Mouse (Mus musculus) intestine, postnatal 0 days (tissue): Measurements from ENCODE around the gene Itga2. TPM values are rescaled to one million over a fixed set of nuclear protein-coding genes. Genes with fewer than 3 reads are reported as not detected.
A peak's percentile ranks its signal among the peaks of the same experiment; 100 is the strongest.

Source experiments
- ATAC-seq: fragments of 200-750 bp; cut with Nextera tagmentation; 2 replicates; pipeline ENCODE4 v1.8.0; 2017; ENCODE audit warnings: mild to moderate bottlenecking, moderate TSS enrichment, moderate library complexity
- H3K27ac ChIP-seq: fragments of 300-500 bp; sonication (generic); 2 replicates; pipeline ENCODE4 v1.5.1; 2014; ENCODE audit warnings: mild to moderate bottlenecking, low read depth, low read length, moderate library complexity
- H3K27me3 ChIP-seq: fragments of 300-500 bp; sonication (generic); replicated peaks from 2 replicates; pipeline ENCODE4 v1.6.1; 2014; ENCODE audit warnings: low read length, mixed read lengths; ENCODE audit not compliant: control insufficient read depth, insufficient read depth
- H3K36me3 ChIP-seq: fragments of 300-500 bp; sonication (generic); 2 replicates; pipeline ENCODE4 v1.6.1; 2014; ENCODE audit warnings: mild to moderate bottlenecking, moderate library complexity; ENCODE audit not compliant: control insufficient read depth, insufficient read depth
- H3K4me1 ChIP-seq: fragments of 300-500 bp; sonication (generic); replicated peaks from 2 replicates; pipeline ENCODE4 v1.6.1; 2014; ENCODE audit warnings: antibody characterized with exemption, low read length, mixed read lengths; ENCODE audit not compliant: control insufficient read depth, insufficient read depth
- H3K4me2 ChIP-seq: fragments of 300-500 bp; sonication (generic); replicated peaks from 2 replicates; pipeline ENCODE4 v1.6.1; 2014; ENCODE audit warnings: low read depth, mild to moderate bottlenecking, moderate library complexity
- H3K4me3 ChIP-seq: fragments of 300-500 bp; sonication (generic); 2 replicates; pipeline ENCODE4 v1.5.1; 2014; ENCODE audit warnings: low read depth, low read length
- H3K9ac ChIP-seq: fragments of 300-500 bp; sonication (generic); 2 replicates; pipeline ENCODE4 v1.6.1; 2014; ENCODE audit warnings: mild to moderate bottlenecking, low read depth, low read length
- H3K9me3 ChIP-seq: fragments of 300-500 bp; sonication (generic); 2 replicates; pipeline ENCODE4 v1.6.1; 2016; ENCODE audit warnings: mixed run types; ENCODE audit not compliant: control insufficient read depth
- CTCF ChIP-seq: sonication (generic); IDR thresholded peaks from 2 replicates; pipeline ENCODE4 v1.5.1; 2016; ENCODE audit warnings: low read depth, mild to moderate bottlenecking, control low read depth, antibody characterized with exemption, moderate library complexity
- WGBS: fragments of 180-500 bp; shearing (Covaris S2); extraction: QIAGEN DNeasy Blood & Tissue Kit; methylation state at CpG from one replicate; pipeline ENCODE4 v1.1.7; 2014; 5-methylcytosine and 5-hydroxymethylcytosine counted together
- polyA plus RNA-seq: library from polyadenylated mRNA; unstranded; fragments of >200 nt; fragmentation: Nextera tagmentation; extraction: Ambion mirVana; gene quantifications from 2 replicates; pipeline ENCODE4 v1.2.1, GENCODE M21; 2015

Itga2 gene
- polyA plus RNA-seq, 1 experiment from 2014 or later, result 4.8 TPM

DNA sequence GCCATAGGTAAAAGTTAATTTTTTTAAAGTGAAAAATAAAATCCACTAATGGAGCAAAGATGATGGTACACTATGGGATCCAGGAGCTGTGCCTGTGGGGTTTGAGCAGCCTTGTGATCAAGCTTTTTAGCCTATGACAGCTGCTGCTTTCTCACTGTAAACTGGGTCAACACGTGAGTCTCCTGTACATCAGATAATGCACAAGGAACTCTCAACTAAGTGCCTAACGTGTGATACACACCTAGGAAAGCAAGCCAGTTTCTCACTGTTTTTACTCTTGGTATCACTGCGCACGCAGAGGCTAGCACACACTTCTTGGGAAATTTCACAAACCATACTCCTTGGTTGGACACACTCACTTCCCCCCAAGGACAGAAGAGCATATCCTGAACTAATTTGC, 17.3 kb downstream of the Itga2 start:
- Histone ChIP-seq H3K9me3 (no peaks in the 10 kb centered on the region), H3K4me3 (no peak overlapping the region), H3K4me1 (peaks cover 8% of the 10 kb centered on the region; the same call in 1 of the 2 replicates), H3K9ac (no peak overlapping the region), H3K4me2 (peak overlapping the region; percentile 17; the same call in 1 of the 2 replicates), H3K36me3 (no peaks in the 10 kb centered on the region; the same call in 1 of the 2 replicates), H3K27me3 (no peaks in the 10 kb centered on the region), H3K27ac (peak overlapping the region; percentile 29)
- WGBS, result 32% methylated on average over 4 of the region's 4 CpGs
- peak; percentile 78 for ATAC-seq
- TF ChIP-seq CTCF, result no peak

DNA sequence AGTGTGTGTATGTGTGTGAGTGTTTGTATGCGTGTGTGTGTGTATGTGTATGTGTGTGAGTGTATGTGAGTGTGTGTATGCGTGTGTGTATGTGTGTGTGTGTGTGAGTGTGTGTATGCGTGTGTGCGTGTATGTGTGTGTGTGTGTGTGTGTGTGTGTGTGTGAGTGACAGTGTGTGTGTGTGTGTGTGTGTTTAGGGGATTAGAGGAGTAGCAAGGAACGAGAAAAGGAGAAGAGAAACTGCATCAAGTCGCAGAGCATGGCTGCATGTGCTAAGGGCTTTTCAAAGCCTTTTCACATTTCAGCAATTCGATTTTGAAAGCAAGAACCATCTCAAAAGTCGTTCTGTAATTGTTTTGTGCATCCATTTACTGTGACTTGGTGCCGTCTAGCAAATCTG, 21.3 kb downstream of the Itga2 start:
- no peak overlapping the region for H3K4me3 ChIP-seq
- no peak overlapping the region for H3K27ac ChIP-seq
- no peak for TF ChIP-seq CTCF
- no peak overlapping the region for H3K4me2 ChIP-seq
- no peaks in the 10 kb centered on the region; the same call in 1 of the 2 replicates for H3K36me3 ChIP-seq
- 79% methylated on average over 9 of the region's 9 CpGs for WGBS
- H3K27me3 ChIP-seq, result no peaks in the 10 kb centered on the region
- peaks cover 8% of the 10 kb centered on the region; the same call in 1 of the 2 replicates for H3K4me1 ChIP-seq
- H3K9ac ChIP-seq, result no peak overlapping the region
- ATAC-seq, result no peak
- no peaks in the 10 kb centered on the region for H3K9me3 ChIP-seq

DNA sequence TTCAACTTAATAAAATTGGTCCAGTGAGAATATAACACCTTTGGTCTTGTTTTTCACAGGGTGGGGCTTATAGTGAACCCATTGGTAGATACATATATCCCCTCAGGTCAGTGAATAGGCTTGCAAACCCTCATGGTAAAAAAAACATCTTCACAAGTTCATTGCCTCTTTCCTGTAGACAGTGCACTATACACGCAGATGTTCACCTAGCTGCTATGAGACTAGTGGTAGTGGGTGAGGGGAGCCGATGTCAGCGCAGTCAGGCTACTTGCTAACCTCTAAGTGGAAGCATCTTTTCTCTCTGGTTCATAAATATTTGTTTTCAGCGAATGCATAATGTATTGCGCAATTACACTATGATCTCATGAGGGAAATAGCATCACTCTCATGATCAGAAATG, 22.4 kb downstream of the Itga2 start:
- Histone ChIP-seq H3K4me3 (no peak overlapping the region), H3K27me3 (no peaks in the 10 kb centered on the region), H3K36me3 (no peaks in the 10 kb centered on the region; the same call in 1 of the 2 replicates), H3K4me1 (0 out of 2 replicates have a peak, but pooled peaks cover 1% of the 10 kb centered on the region), H3K9ac (no peak overlapping the region), H3K27ac (no peak overlapping the region), H3K9me3 (no peaks in the 10 kb centered on the region), H3K4me2 (no peak overlapping the region)
- no peak for TF ChIP-seq CTCF
- ATAC-seq, result no peak
- 82% methylated on average over 5 of the region's 5 CpGs for WGBS

DNA sequence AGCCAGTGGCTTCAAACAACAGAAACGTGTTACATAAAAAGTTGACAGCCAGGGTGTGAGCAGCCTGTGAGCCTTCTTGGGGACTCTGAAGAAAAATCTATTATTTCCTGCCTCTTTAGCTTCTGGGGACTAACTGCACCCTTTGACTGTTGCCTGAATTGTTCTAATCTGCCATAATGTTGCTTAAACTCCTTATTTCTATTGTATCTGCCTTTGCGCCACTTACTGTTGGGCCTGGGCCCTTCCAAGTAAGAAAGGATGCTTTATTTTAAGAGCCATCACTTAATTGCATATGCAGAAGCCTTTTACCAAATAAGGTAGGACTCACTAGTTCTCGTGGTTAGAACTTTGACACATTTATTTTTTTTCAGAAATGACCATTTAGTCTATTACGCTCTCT, 24.0 kb downstream of the Itga2 start:
- Histone ChIP-seq H3K4me2 (no peak overlapping the region), H3K9me3 (no peaks in the 10 kb centered on the region), H3K36me3 (no peaks in the 10 kb centered on the region; the same call in 1 of the 2 replicates), H3K4me1 (no peaks in the 10 kb centered on the region), H3K27ac (no peak overlapping the region), H3K27me3 (no peaks in the 10 kb centered on the region), H3K4me3 (no peak overlapping the region), H3K9ac (no peak overlapping the region)
- no peak for ATAC-seq
- WGBS, result 87% methylated on average over 4 of the region's 4 CpGs
- TF ChIP-seq CTCF, result no peak

- 0 out of 2 replicates have a peak, but pooled peaks have one; percentile 36 for ATAC-seq
These were observed 35.0 kb downstream of the Itga2 start for GRCm38 (mm10) chr13:114896751-114897386.

DNA sequence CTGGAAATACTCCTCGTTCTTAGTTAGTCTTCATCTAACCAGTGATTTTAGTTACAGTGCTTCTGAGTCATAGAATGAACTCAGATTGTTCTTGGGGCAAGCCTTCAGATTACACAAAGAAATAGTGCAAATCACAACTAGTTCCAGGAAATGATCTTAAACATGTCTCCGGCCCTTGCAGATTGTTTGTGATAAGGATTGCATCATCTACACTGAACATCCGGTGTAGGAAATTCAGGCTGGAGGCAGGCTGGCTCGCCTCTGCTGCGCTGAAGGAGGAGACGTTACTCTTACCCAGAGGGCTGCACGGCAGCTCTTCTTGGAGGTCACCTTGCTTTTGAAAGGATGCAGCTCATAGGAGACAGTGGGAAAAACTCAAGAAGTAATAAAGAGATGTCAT, 36.0 kb downstream of the Itga2 start:
- Histone ChIP-seq H3K4me1 (peaks cover 8% of the 10 kb centered on the region; the same call in 1 of the 2 replicates), H3K27ac (peak overlapping the region; percentile 36; the same call in 1 of the 2 replicates), H3K4me2 (no peak overlapping the region), H3K4me3 (no peak overlapping the region), H3K9me3 (no peaks in the 10 kb centered on the region), H3K9ac (no peak overlapping the region), H3K36me3 (peaks cover 3% of the 10 kb centered on the region; the same call in 1 of the 2 replicates), H3K27me3 (no peaks in the 10 kb centered on the region)
- TF ChIP-seq CTCF, result no peak
- ATAC-seq, result peak; percentile 68
- 16% methylated on average over 7 of the region's 7 CpGs for WGBS

More at GRCm38 (mm10) chr13:114896751-114897386, 35.0 kb downstream of the Itga2 start:
- no peaks in the 10 kb centered on the region for H3K9me3 ChIP-seq
- no peak overlapping the region for H3K4me3 ChIP-seq
- peaks cover 3% of the 10 kb centered on the region; the same call in 1 of the 2 replicates for H3K36me3 ChIP-seq
- TF ChIP-seq CTCF, result no peak
- no peak overlapping the region for H3K9ac ChIP-seq
- H3K4me1 ChIP-seq, result peaks cover 8% of the 10 kb centered on the region; the same call in 1 of the 2 replicates
- H3K27ac ChIP-seq, result peak overlapping the region; percentile 50; the same call in 1 of the 2 replicates
- WGBS, result 39% methylated on average over 10 of the region's 10 CpGs
- H3K4me2 ChIP-seq, result no peak overlapping the region
- H3K27me3 ChIP-seq, result no peaks in the 10 kb centered on the region
